Mouse (Mus musculus): ENCODE measurements around the gene Tmem255b.

The Tmem255b gene

GRCm38 (mm10) chr8:13434889-13435288 is at the start of gene Tmem255b:
TSS of gene Tmem255b (plus strand) at chr8:13435189.
- no peak for DNase-seq (ENCODE audit: low read depth, low spot score)

DNA sequence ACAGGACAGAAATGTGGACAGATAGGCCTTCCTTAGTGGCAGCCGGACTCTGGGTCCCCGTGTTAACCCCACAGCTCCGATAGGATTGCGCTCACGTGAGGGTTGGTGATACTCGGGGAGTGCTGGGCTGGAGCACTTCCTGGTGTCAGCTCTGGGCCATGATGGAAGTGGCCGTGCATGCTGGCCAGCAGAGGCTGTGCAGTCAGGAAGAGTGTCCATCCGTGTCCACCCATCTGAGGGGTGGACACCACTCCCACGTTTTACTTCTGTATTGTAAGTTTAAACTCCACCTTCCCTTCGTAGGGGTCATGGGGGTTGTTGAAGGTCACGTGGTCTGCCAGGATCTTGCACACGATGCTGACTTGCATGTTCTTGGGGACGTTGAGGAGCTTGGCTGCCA is 48.6 kb upstream of the Tmem255b start:
- no peak for DNase-seq (ENCODE audit: low read depth, low spot score)

DNA sequence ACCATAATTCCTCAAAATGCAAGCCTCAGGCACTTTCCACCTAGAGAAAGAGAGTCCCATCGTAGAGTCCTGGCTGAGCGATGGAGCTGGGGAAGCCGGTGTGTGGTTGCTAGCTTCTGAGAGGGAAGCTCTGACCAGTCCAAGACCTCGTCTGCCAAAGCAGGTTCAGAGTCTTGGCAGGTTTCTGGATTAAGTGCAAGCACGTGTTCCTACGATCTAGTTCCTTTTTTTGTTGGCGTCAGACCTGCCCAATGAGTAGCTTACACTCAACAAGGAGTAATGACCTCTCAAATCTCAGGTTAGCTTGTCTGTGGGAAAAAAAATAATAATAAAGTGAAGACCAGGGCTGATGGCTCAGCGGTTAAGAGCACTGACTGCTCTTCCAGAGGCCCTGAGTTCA is 47.3 kb upstream of the Tmem255b start:
- no peak for DNase-seq (ENCODE audit: low read depth, low spot score)

GRCm38 (mm10) chr8:13388744-13389143 is 46.2 kb upstream of the Tmem255b start:
- DNase-seq (ENCODE audit: low read depth, low spot score), result no peak

DNA sequence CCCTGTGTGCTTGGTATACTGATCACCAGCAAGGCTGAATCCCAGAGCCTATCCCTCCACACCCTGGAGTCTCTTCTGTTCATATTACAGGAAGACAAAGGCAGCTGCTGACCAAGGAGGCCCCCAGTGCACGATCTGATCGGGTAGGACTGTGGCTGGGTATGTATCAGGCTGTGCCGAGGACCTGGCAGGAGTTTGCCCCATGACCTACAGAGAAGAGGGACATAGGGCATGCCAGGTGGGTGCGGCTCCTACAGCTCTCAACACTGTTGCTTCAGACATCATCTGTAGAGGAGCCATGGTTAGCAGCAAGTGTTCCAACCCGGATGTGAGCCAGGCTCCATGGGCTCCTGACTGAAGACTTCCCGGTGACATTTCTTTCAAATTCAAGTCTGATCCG is 41.1 kb upstream of the Tmem255b start:
- DNase-seq (ENCODE audit: low read depth, low spot score), result no peak

DNA sequence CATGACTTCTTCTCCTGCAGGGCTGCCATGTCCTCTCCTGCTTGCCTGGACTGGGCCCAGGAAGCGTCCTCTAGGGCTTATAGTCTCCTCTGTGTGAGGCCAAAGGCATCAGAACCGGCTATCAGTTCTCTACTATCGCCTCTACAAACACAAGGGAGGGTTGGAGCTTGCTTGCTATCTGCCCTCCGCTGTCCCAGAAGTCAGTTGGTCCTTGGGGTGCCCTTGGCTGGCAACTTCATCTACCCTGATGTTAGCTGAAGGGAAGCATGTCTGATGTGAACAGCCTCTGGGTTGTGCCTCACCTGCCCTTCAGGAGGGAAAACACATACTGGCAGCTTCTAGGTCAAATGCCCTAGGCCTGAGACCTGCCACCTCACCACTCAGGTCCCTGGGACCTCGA is 38.3 kb upstream of the Tmem255b start, which contains the start of gene Atp4b:
Gene Atp4b, minus strand, starts transcription at position 101 of the 400 bp plus-strand sequence.
- DNase-seq (ENCODE audit: low read depth, low spot score), result no peak

- DNase-seq (ENCODE audit: low read depth, low spot score), result no peak
Measured at GRCm38 (mm10) chr8:13403517-13403916, 31.5 kb upstream of the Tmem255b start.

- DNase-seq (ENCODE audit: low read depth, low spot score), result no peak
Measured at GRCm38 (mm10) chr8:13404666-13405131, 30.3 kb upstream of the Tmem255b start, which contains the start of gene Grk1. TSS of gene Grk1 (plus strand) at chr8:13405081.

DNA sequence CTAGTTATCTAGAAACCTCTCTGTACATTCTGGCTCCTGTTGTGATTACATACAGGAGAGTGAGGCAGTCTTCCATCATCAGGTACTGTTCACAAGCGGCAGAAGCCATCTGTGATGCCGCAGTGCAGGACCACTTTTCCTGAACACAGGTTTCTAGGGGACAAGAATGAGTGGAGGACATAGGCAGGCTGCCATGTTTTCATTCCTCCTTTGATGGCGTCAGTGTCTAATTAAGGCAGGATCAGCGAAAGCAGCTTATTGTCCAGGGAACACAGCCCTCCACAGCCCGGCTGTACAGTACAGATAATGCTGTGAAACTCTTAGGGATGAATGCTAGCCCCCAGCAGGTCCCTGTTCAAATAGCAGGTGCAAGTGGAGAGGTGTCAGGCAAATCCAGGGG is 29.0 kb upstream of the Tmem255b start:
- no peak for DNase-seq (ENCODE audit: low read depth, low spot score)

- DNase-seq (ENCODE audit: low read depth, low spot score), result peak; percentile 68
Measured at GRCm38 (mm10) chr8:13411597-13411996, 23.4 kb upstream of the Tmem255b start.

DNA sequence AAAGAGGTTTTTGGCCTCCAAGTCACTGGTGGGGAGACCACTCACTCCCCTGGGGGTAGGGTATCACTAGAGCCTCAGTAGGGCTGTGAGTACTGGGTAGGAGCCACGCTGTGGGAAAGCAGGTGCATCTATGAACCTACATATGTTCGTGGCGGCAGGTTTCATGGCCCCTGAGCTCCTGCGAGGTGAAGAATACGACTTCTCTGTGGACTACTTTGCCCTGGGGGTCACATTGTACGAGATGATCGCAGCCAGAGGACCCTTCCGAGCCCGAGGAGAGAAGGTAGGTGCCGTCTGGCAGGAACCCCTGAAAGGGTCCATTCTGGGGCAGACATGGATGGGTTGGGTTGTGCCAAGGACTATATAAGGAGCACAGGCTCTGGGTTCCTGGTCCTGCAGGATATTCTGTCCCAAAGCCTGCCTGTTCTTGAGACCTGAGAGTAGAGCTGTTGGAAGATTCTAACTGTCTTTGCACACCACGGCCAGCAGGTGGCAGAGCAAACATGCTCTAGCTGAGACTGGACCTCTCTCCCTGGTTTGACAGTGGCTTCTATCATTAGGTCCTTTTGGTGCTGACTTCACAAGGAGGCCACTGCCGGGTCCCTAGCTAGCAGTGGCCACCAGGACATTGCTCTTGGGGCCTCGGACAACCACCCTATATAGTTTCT is 22.0 kb upstream of the Tmem255b start:
- peak; percentile 61 for DNase-seq (ENCODE audit: low read depth, low spot score)

GRCm38 (mm10) chr8:13413823-13414390 is 21.1 kb upstream of the Tmem255b start:
- no peak for DNase-seq (ENCODE audit: low read depth, low spot score)

- peak; percentile 69 for DNase-seq (ENCODE audit: low read depth, low spot score)
Measured at GRCm38 (mm10) chr8:13415879-13416278, 19.1 kb upstream of the Tmem255b start.

DNA sequence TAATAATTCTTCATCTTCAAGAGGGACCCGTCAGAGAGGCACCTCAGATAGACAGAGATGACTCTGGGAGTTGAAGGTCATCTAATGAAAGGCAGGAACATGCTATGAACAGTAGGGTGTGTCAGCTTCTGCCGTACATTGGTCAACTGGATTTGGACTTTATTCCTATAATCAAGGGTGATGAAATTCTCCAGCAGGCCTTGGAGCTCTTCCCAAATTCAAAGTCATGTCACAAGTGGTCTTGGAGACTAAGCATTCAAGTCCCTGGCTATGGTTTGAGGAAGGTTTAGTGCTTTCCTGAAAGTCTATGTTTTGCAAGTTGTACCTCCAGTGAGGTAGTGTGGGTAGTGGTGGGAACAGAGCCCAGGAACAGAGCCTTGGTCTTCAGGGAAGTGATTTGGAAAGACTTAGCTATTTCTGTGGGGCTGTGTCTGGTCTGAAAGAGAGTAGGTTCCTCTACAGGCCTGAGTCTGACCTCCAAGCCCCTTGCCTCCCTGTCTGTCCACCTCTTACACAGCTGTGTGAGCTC is 15.8 kb upstream of the Tmem255b start:
- no peak for DNase-seq (ENCODE audit: low read depth, low spot score)

DNA sequence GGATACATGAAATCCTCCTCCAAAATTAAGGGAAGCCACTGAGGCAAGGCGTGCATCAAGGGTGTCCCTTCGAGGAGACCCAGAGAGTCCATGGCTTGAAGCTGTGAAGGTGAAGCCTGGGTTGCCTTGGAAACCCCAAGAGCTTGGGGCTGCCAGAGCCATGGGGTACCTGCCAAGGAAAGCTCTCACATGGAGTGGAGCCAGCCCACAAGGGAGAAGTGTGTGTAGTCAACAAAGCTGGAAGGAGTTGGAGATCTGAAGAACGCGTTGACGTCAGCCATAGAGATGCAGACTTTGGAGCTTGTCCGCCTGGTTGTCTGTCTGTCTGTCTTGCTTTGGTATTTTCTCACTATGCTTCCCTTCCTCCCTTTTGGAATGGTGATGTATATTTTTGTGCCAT is 14.0 kb upstream of the Tmem255b start:
- no peak for DNase-seq (ENCODE audit: low read depth, low spot score)

DNA sequence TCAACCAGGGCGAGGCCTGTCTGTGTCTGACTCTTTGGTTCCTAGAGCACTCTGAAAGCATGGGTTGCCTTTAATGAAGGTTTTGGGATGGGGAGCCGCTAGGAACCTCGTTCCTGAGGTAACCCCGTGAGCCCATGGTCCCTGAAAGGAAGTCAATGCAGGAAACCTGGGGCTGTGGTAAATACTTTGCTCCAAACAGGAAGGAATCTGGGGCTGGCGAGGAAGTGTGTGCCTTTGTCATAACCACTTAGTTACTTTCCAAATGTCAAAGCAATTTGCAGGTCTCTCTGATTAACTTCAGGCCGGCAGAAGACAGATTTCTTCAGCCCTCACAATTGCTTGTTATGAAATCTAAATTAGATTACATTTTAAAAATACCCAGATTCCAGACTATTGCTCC is 7.6 kb upstream of the Tmem255b start:
- no peak for DNase-seq (ENCODE audit: low read depth, low spot score)

DNA sequence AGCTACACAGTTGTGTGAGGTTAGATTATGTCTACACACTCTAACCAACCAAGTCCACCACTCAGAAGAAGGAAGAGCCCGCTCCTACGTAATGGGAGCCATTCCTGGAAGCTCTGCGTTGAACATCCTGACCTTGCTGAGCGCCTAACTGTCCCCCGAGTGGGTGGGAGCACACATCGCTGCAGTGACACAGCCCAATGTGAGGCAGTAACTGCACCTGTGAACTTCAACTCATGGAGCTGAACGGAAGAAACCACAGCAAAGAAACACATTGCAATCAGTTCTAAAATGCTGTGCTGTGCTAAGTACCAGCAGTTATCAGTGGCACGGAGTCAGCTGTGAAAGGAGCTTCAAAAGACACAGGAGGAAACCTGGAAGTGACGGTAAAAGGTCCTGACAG is 6.8 kb upstream of the Tmem255b start:
- DNase-seq (ENCODE audit: low read depth, low spot score), result no peak

GRCm38 (mm10) chr8:13430412-13430811 is 4.6 kb upstream of the Tmem255b start:
- DNase-seq (ENCODE audit: low read depth, low spot score), result no peak

DNA sequence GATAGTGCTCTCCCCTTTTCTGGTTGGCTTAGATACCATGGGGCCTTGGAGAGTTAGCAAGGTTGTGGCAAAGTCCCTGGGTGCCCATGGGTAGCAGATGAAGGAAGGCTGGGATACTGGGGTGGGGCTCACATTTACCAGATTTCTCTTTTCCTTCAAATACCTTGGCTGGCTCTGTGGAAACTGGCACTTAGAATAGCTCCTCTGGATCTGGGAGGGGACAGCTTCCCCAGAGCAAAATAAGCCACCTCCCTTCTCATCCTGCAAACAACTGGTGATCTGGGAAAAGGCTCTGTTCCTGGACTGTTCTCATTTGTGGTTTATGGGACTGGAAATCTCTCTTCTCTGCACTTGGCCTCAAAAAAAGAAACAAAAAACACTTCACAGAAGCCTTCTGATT is 4.1 kb upstream of the Tmem255b start:
- DNase-seq (ENCODE audit: low read depth, low spot score), result no peak

- no peak for DNase-seq (ENCODE audit: low read depth, low spot score)
Measured at GRCm38 (mm10) chr8:13433130-13433529, 1.9 kb upstream of the Tmem255b start.

DNA sequence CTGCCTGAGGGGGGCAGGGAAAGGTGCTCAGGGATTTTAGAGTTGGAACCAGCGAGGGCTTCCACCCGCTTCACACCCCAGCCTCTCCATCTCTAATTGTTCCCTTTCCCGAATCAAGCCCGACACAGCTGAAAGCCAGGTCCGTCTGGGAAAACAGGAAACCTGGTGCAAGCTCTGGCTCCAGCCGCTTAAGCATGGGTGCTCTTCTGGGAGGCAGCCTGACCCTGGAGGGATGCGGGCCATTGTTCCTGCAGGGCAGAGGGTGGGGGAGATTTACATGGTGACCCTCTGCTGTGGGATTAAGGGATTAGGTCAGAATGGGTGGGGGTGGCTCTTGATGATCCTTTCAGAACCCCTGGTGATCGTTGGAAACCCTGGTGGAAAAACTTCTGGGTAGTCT is 1.1 kb downstream of the Tmem255b start:
- DNase-seq (ENCODE audit: low read depth, low spot score), result no peak

- DNase-seq (ENCODE audit: low read depth, low spot score), result no peak
Measured at GRCm38 (mm10) chr8:13437531-13437930, 2.5 kb downstream of the Tmem255b start.

DNA sequence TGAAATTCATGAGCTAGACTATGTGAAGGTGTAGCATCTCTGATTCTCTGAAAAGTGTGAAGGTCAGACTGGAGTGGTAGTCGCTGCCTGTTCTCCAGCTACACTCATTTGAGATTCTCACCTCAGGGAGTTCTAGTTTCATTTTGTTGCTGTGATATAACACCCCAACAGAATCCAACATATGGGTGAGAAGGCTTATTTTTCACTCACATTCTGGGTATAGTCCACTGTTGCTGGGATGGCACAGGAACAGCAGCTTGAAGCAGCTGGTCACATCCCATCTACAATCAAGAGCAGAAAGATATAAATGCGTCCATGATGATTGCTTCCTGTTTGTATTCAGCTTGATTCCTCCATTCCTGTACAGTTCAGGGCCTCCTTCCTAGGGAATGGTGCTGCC is 7.2 kb downstream of the Tmem255b start:
- DNase-seq (ENCODE audit: low read depth, low spot score), result no peak

Measured in skeletal muscle tissue, adult 2 months (tissue).